Mouse (Mus musculus) embryonic facial prominence, embryonic 12.5 days (tissue): Measurements from ENCODE around the gene Atrnl1. TPM values are rescaled to one million over a fixed set of nuclear protein-coding genes. Genes with fewer than 3 reads are reported as not detected.

Experiments
- ATAC-seq: fragments of 200-750 bp; cut with Nextera tagmentation; 2 replicates; pipeline ENCODE4 v1.8.0; 2017; ENCODE audit not compliant: insufficient number of reproducible peaks, insufficient read depth, low FRiP score, low TSS enrichment
- H3K27ac ChIP-seq: fragments of 300-500 bp; sonication (generic); 2 replicates; pipeline ENCODE4 v1.5.1; 2016; ENCODE audit warnings: mild to moderate bottlenecking
- H3K27me3 ChIP-seq: fragments of 300-500 bp; sonication (generic); 2 replicates; pipeline ENCODE4 v1.6.1; 2016; ENCODE audit warnings: mild to moderate bottlenecking, moderate library complexity
- H3K36me3 ChIP-seq: fragments of 300-500 bp; sonication (generic); 2 replicates; pipeline ENCODE4 v1.6.1; 2016; ENCODE audit warnings: mild to moderate bottlenecking
- H3K4me1 ChIP-seq: fragments of 300-500 bp; sonication (generic); 2 replicates; pipeline ENCODE4 v1.6.1; 2016
- H3K4me2 ChIP-seq: fragments of 300-500 bp; sonication (generic); replicated peaks from 2 replicates; pipeline ENCODE4 v1.6.1; 2016; ENCODE audit warnings: mild to moderate bottlenecking, moderate library complexity
- H3K4me3 ChIP-seq: fragments of 300-500 bp; sonication (generic); 2 replicates; pipeline ENCODE4 v1.5.1; 2016; ENCODE audit warnings: mild to moderate bottlenecking
- H3K9ac ChIP-seq: fragments of 300-500 bp; sonication (generic); 2 replicates; pipeline ENCODE4 v1.6.1; 2016; ENCODE audit warnings: mild to moderate bottlenecking, moderate library complexity
- H3K9me3 ChIP-seq: fragments of 300-500 bp; sonication (generic); 2 replicates; pipeline ENCODE4 v1.6.1; 2016; ENCODE audit warnings: mild to moderate bottlenecking, moderate library complexity
- WGBS: fragments of 180-500 bp; shearing (Covaris S2); methylation state at CpG from one replicate; pipeline ENCODE4 v1.1.7; 2016; 5-methylcytosine and 5-hydroxymethylcytosine counted together
- polyA plus RNA-seq: library from polyadenylated mRNA; unstranded; fragments of >200 nt; fragmentation: Nextera tagmentation; extraction: Ambion mirVana; gene quantifications from 2 replicates; pipeline ENCODE4 v1.2.1, GENCODE M21; 2016

Atrnl1 gene
- polyA plus RNA-seq, 1 experiment from 2014 or later: 12.8 TPM

DNA sequence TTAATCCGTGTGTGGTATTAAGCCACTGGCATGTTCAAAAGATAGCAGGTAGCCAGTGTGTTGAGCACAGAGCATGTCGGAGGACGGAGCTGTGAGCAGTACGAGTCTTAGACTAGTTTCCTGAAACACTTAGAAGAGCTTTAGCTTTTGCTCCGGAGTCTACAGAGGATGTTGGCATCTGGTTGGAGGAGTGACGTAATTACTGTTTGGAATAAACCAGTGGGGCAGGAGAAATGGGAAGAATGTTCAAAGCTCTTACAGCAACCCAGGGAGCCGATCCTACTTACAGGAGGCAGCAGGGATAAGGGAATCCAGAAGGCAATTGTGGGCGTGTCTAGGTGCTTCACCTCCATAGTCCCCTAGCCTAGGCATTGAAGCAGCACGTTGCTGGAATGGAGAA is 21.3 kb upstream of the Atrnl1 start:
- WGBS: 65% methylated on average over 9 of the region's 9 CpGs

DNA sequence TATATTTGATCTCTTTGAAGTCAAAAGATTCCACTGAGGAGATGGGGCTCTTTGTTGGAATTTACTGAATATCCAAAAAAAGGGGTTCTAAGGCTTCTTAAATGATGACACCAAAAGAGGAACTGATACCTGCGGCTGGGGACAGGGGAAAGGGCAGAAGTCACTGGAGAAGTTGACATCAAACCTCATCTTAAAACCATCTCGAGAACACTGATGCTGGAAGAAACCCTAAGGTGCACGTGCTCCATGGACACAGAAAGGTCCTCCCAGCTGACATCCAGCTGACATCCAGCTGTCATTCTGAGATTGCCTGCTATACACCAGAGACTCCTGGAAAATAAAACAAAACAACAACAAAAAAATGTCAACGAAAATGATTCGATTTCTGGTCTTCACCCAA is 19.9 kb upstream of the Atrnl1 start:
- WGBS: 85% methylated on average over 5 of the region's 5 CpGs

More for the DNA sequence above, 21.3 kb upstream of the Atrnl1 start:
- Histone ChIP-seq H3K9ac (no peak overlapping the region), H3K27ac (no peak overlapping the region), H3K4me3 (no peak overlapping the region), H3K36me3 (no peaks in the 10 kb centered on the region), H3K4me2 (no peak overlapping the region), H3K27me3 (no peaks in the 10 kb centered on the region), H3K4me1 (peaks cover 14% of the 10 kb centered on the region; the same call in 1 of the 2 replicates), H3K9me3 (no peaks in the 10 kb centered on the region)
- no peak for ATAC-seq

DNA sequence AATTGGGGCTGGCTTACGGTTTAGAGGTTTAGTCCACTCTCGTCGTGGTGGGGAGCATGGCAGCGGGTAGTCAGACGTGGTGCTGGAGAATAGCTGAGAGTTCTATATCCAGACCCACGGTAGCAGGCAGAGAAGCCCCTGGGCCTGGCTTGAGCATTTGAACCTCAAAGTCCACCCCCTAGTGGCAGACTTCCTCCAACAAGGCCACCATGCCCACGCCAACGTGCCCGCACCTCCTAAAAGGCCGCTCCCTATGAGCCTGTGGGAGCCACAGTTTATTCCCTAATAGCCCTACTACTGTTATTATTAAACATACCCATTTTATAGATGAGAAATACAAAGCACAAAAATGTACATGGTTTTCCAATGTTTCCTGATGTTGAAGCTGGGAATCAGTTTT is 19.2 kb upstream of the Atrnl1 start:
- H3K27me3 ChIP-seq: no peaks in the 10 kb centered on the region
- H3K27ac ChIP-seq: no peak overlapping the region
- no peaks in the 10 kb centered on the region for H3K36me3 ChIP-seq
- 0 out of 2 replicates have a peak, but pooled peaks cover under 1% of the 10 kb centered on the region for H3K4me1 ChIP-seq
- H3K9me3 ChIP-seq: no peaks in the 10 kb centered on the region
- no peak for ATAC-seq
- no peak overlapping the region for H3K4me3 ChIP-seq
- 79% methylated on average over 10 of the region's 10 CpGs for WGBS
- no peak overlapping the region for H3K9ac ChIP-seq
- no peak overlapping the region for H3K4me2 ChIP-seq

More for the DNA sequence above, 19.9 kb upstream of the Atrnl1 start:
- no peak overlapping the region for H3K9ac ChIP-seq
- H3K36me3 ChIP-seq: no peaks in the 10 kb centered on the region
- H3K27ac ChIP-seq: no peak overlapping the region
- no peak overlapping the region for H3K4me2 ChIP-seq
- H3K4me3 ChIP-seq: no peak overlapping the region
- H3K27me3 ChIP-seq: no peaks in the 10 kb centered on the region
- peaks cover 8% of the 10 kb centered on the region; the same call in 1 of the 2 replicates for H3K4me1 ChIP-seq
- no peaks in the 10 kb centered on the region for H3K9me3 ChIP-seq
- ATAC-seq: no peak

DNA sequence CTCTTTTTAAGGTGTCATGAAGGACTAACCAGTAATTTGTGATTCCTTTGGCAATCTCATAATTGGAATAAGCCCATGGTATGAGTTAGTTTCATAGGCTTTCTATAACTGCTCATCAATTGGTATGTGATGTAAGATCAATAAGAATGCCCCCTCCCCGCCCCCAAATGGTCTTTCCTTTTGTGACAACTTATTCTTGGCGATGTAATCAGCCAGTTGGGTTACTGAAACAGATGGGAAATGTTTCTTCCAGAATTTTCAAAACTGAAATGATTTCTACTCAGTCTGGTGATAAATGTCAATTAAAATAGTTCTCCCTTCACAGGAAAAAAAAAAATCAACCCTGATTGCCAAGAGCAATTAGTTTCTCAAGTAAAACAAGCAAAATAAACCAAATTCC is 18.5 kb upstream of the Atrnl1 start:
- Histone ChIP-seq H3K36me3 (no peaks in the 10 kb centered on the region), H3K27ac (no peak overlapping the region), H3K4me3 (no peak overlapping the region), H3K4me1 (no peaks in the 10 kb centered on the region), H3K9me3 (no peaks in the 10 kb centered on the region), H3K4me2 (no peak overlapping the region), H3K9ac (no peak overlapping the region), H3K27me3 (no peaks in the 10 kb centered on the region)
- 85% methylated on average over 2 of the region's 2 CpGs for WGBS
- ATAC-seq: no peak

DNA sequence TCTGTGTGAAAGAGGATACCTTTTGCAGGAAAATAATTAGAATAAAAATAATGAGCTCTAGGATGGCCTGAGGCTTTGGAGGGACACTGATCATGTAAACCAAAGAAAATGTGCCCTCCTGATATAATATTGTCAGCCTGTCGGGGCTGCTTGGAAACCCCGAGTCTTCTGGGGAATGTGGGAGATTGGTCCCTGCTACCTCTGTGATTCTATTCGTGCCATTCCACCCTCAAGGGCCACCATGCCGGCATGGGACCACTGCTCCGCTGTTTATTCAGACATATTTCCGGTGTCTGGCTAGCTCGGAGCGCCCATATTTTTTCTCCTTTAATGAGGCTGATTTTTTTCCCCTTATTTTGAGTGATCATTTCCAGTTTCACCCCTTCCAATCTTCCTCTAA is 11.7 kb upstream of the Atrnl1 start:
- Histone ChIP-seq H3K4me2 (no peak overlapping the region), H3K9ac (no peak overlapping the region), H3K9me3 (no peaks in the 10 kb centered on the region), H3K4me1 (peaks cover 19% of the 10 kb centered on the region), H3K36me3 (no peaks in the 10 kb centered on the region), H3K4me3 (no peak overlapping the region), H3K27ac (no peak overlapping the region), H3K27me3 (no peaks in the 10 kb centered on the region)
- 59% methylated on average over 8 of the region's 8 CpGs for WGBS
- no peak for ATAC-seq

GRCm38 (mm10) chr19:57600233-57600929 is 10.5 kb upstream of the Atrnl1 start:
- WGBS: 50% methylated on average over 16 of the region's 16 CpGs
- Histone ChIP-seq H3K36me3 (no peaks in the 10 kb centered on the region), H3K4me1 (peaks cover 19% of the 10 kb centered on the region), H3K4me3 (no peak overlapping the region), H3K27me3 (no peaks in the 10 kb centered on the region), H3K9me3 (0 out of 2 replicates have a peak, but pooled peaks cover 2% of the 10 kb centered on the region), H3K9ac (no peak overlapping the region), H3K27ac (peak overlapping the region; percentile 64), H3K4me2 (no peak overlapping the region)
- no peak for ATAC-seq

DNA sequence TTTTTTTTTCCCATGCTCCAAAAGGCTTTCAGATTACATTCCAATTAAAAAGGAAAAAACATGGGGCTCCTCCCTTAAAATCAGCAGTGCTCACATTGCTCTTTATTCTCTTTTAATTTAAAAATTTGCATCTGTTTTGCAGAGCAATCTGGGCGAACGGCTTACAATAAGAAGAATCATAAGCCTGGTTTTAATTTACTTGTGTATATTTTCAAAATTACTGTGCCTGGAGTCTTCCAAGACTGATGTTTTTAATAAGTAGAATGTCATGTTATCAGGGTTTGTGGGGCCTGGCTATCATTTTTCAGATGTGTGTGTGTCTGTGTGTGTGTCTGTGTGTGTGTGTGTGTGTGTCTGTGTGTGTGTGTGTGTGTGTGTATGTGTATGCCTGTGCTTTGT is 9.9 kb upstream of the Atrnl1 start:
- 37% methylated on average over 2 of the region's 2 CpGs for WGBS
- no peak for ATAC-seq
- H3K27ac ChIP-seq: peak overlapping the region; percentile 82; the same call in 1 of the 2 replicates
- H3K4me3 ChIP-seq: no peak overlapping the region
- H3K4me2 ChIP-seq: no peak overlapping the region
- peaks cover 19% of the 10 kb centered on the region for H3K4me1 ChIP-seq
- H3K9ac ChIP-seq: no peak overlapping the region; the same call in 1 of the 2 replicates
- H3K9me3 ChIP-seq: 0 out of 2 replicates have a peak, but pooled peaks cover 2% of the 10 kb centered on the region
- H3K27me3 ChIP-seq: no peaks in the 10 kb centered on the region
- H3K36me3 ChIP-seq: no peaks in the 10 kb centered on the region

DNA sequence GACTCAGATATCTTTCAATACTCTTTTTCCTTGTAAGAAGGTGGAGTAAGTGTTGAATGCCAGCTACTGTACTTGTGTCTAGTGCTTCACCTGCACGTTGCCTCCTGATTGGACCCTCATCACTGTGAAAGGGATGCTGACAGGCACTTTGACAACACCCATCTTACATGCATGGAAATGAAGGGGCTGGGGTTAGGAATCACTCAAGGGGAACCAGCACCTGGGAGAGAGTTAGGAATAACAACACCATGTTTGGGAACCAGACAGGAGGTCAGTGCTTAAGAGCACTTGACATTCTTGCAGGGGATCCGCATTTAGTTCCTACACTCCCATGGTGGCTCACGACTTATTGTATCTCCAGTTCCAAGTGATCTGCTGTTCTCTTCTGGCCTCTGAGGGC is 7.2 kb upstream of the Atrnl1 start:
- no peaks in the 10 kb centered on the region for H3K36me3 ChIP-seq
- no peak for ATAC-seq
- H3K27ac ChIP-seq: no peak overlapping the region
- H3K4me3 ChIP-seq: no peak overlapping the region
- no peak overlapping the region for H3K9ac ChIP-seq
- 75% methylated on average over 3 of the region's 3 CpGs for WGBS
- H3K4me1 ChIP-seq: peaks cover 23% of the 10 kb centered on the region
- H3K9me3 ChIP-seq: 0 out of 2 replicates have a peak, but pooled peaks cover 2% of the 10 kb centered on the region
- H3K27me3 ChIP-seq: no peaks in the 10 kb centered on the region
- no peak overlapping the region for H3K4me2 ChIP-seq

- peaks cover 17% of the 10 kb centered on the region for H3K4me1 ChIP-seq
- no peak overlapping the region for H3K27ac ChIP-seq
- no peak overlapping the region for H3K9ac ChIP-seq
- 0 out of 2 replicates have a peak, but pooled peaks cover 2% of the 10 kb centered on the region for H3K9me3 ChIP-seq
- 83% methylated on average over 3 of the region's 3 CpGs for WGBS
- no peaks in the 10 kb centered on the region for H3K27me3 ChIP-seq
- no peak for ATAC-seq
- H3K36me3 ChIP-seq: no peaks in the 10 kb centered on the region
- H3K4me3 ChIP-seq: no peak overlapping the region
- H3K4me2 ChIP-seq: no peak overlapping the region
Measured at GRCm38 (mm10) chr19:57605941-57606340, 4.9 kb upstream of the Atrnl1 start.

- Histone ChIP-seq H3K9ac (no peak overlapping the region), H3K36me3 (no peaks in the 10 kb centered on the region), H3K27me3 (no peaks in the 10 kb centered on the region), H3K27ac (no peak overlapping the region), H3K9me3 (0 out of 2 replicates have a peak, but pooled peaks cover 2% of the 10 kb centered on the region), H3K4me1 (peaks cover 13% of the 10 kb centered on the region), H3K4me3 (no peak overlapping the region), H3K4me2 (no peak overlapping the region)
- 63% methylated on average over 10 of the region's 10 CpGs for WGBS
- no peak for ATAC-seq
Measured at GRCm38 (mm10) chr19:57606351-57606750, 4.5 kb upstream of the Atrnl1 start.

DNA sequence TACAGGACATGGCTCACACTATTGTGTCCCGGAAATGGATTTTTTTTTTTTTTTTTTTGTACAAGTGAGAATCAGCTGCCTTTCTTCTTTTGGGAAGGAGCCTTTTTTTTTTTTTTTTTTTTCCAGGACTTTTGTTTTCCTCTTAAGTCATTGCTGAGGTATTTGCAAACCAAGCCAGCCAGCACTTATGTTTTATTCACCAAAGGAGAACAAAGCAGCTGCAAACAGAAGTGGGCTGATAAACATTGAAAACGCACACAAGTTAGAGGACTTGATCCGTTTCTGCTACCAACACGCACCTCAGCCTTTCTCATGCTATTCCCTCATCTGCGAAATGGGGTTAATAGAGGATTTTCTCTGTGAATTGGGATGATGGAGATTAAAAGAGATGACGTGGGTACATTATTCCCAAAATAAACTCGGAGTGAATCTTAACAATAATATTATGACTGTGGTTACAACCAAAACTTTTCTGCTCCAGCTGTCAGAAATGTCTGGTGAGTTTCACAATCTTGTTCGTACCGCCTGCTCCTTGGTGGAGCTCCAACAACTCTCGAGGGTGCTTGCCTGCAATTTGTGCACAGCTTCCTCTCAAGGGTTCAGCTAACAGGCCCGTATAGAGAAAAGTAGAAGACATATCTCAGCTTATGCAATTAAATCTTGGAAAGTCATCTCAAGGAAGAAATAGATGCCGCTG is 1.3 kb upstream of the Atrnl1 start:
- Histone ChIP-seq H3K9me3 (0 out of 2 replicates have a peak, but pooled peaks cover 2% of the 10 kb centered on the region), H3K27me3 (no peaks in the 10 kb centered on the region), H3K36me3 (no peaks in the 10 kb centered on the region), H3K27ac (peak overlapping the region; percentile 96), H3K4me2 (peak overlapping the region; percentile 81), H3K4me1 (peaks cover 13% of the 10 kb centered on the region; the same call in 1 of the 2 replicates), H3K9ac (peak overlapping the region; percentile 96), H3K4me3 (peak overlapping the region; percentile 96)
- 17% methylated on average over 12 of the region's 12 CpGs for WGBS
- ATAC-seq: no peak

DNA sequence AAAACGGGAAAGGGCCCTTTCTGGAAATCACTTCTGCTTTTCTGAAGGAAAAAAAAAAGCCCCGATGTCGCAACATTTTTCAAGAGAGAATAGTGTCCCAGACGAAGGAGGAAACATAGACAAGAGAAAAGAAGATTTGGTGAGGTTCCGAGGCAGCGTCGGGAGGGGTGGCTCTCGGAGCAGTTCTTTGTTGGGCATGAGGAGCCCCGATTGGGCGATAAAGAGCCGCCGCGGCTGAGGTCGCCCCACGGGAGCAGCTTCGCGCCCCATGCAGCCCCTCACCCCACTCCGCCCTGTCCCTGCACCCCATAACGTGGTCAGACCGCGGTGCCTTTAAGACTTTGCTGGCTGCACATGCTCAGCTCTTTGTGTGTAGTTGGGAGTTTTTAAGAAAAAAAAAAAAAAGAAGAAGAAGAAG is 767 bp upstream of the Atrnl1 start:
- Histone ChIP-seq H3K9ac (peak overlapping the region; percentile 96), H3K36me3 (no peaks in the 10 kb centered on the region), H3K4me3 (peak overlapping the region; percentile 96), H3K9me3 (0 out of 2 replicates have a peak, but pooled peaks cover 2% of the 10 kb centered on the region), H3K4me2 (peak overlapping the region; percentile 81), H3K4me1 (peaks cover 13% of the 10 kb centered on the region; the same call in 1 of the 2 replicates), H3K27me3 (no peaks in the 10 kb centered on the region), H3K27ac (peak overlapping the region; percentile 96)
- WGBS: under 1% methylated on average over 21 of the region's 21 CpGs
- 0 out of 2 replicates have a peak, but pooled peaks have one; percentile 36 for ATAC-seq
